Mouse (Mus musculus): Measurements from ENCODE around the gene Paf1.

GRCm38 (mm10) chr7:28380237-28381016 lies 12.3 kb upstream of the Paf1 start, which contains the start of gene Zfp36:
- TF ChIP-seq POLR2A (IDR thresholded peaks at IDR 0.05; ENCODE audit: extremely low read depth, insufficient read depth, low read length), result no peak
- no peak for TF ChIP-seq CTCF (IDR thresholded peaks at IDR 0.05; ENCODE audit: low read depth, low read length)
